Mouse (Mus musculus): Measurements from ENCODE around the gene Zgpat.

Gene Zgpat

DNA sequence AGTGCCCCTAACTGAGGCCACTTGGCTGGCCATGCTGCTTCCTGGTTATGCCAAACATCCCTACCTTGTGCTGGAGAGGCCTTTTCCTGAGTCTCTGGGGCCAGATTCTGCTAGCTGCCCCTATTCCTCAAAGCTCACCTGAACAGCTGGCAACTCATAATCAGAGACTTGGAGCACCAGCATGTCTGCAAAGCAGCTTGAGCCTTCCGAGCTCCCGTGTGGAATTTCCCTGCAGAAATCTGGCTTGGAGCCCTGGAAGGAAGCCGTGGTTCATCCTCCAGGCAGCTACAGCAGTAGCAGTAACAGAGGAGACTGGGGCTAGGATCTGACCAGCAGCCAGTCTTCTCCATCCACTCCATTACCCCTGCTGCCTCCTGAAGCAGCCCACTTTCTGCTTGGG, 21.2 kb downstream of the Zgpat start:
- peak; percentile 90 for DNase-seq

- no peak for DNase-seq
These were observed 22.0 kb downstream of the Zgpat start for GRCm38 (mm10) chr2:181386663-181387210.

- peak; percentile 81 for DNase-seq
These were observed 25.6 kb downstream of the Zgpat start for GRCm38 (mm10) chr2:181390136-181390870.

DNA sequence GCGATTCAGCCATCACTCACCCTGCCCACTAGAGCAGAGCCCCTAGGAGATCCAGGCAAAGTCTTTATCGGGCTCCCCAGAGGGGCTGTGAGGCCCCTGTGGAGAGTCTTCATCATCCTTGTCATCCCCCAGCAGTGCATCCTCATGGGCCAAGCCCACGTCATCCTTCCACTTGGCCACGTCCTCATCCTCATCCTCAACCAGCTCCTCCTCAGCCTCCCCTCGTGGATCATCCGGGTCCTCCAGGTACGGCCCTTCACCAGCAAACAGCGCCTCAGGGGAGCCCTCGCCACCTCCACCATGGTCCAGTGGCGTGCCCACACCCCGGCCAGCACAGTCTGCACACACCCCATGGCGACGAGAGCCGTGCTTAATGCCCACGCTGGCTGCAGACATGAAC, 26.3 kb downstream of the Zgpat start:
- no peak for DNase-seq

GRCm38 (mm10) chr2:181391541-181391940, 26.8 kb downstream of the Zgpat start:
- DNase-seq = no peak

GRCm38 (mm10) chr2:181392600-181393213, 28.0 kb downstream of the Zgpat start:
- DNase-seq = peak; percentile 93

DNA sequence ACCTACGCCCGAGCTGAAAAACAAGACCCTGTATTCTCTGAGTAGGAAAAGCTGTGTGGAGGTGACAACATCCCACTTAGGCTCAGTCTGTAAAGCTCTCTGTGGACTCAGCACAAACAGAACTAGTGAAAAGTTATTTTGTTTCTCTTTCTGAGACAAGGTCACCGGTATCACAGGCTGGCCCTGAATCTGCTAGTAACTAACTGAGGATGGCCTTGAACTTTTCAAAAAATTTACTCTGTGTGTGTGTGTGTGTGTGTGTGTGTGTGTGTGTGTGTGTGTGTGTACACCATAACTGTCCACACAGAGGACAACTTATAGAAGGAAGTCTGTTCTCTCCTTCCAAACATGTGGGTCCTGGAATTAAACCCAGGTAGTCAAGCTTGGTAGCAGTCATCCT, 29.4 kb downstream of the Zgpat start:
- no peak for DNase-seq

- no peak for DNase-seq
These were observed 32.6 kb downstream of the Zgpat start for GRCm38 (mm10) chr2:181397207-181397761.

DNA sequence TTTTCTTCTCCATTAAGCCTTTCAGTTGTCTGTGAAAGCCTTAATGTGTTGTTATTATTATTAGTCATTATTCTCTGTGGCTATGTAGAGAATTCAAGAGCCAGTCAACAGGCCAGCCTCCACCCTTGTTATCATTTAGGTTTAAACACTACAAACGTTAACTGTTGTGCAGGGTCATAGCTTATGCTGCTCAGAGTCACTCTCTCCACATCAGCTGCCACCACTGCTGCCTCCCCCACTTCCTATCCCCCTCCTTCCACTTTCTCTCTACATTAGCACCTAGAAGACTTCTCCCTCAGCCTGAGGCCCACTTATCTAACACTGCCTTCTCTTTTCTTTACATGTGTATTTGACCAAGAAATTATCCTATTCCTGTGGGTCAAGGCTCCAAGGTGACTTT, 36.8 kb downstream of the Zgpat start:
- no peak for DNase-seq

GRCm38 (mm10) chr2:181403722-181404121, 39.0 kb downstream of the Zgpat start:
- no peak for DNase-seq

DNA sequence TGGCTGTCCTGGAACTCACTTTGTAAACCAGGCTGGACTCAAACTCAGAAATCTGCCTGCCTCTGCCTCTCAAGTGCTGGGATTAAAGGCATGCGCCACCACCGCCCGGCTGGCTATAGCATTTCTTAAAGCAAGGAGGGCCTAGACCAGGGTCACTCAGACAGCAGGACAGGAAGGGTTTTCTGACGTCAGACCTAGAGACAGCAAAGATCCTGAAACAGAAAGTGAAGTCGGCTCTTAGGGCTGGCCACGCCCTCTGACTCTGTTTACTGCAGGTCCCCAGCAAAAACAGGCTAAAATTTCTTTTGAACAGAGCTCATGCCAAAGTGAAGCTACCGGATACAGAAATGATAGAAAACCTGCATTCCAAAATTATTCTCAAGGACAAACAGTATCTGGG, 44.9 kb downstream of the Zgpat start:
- DNase-seq = no peak

DNA sequence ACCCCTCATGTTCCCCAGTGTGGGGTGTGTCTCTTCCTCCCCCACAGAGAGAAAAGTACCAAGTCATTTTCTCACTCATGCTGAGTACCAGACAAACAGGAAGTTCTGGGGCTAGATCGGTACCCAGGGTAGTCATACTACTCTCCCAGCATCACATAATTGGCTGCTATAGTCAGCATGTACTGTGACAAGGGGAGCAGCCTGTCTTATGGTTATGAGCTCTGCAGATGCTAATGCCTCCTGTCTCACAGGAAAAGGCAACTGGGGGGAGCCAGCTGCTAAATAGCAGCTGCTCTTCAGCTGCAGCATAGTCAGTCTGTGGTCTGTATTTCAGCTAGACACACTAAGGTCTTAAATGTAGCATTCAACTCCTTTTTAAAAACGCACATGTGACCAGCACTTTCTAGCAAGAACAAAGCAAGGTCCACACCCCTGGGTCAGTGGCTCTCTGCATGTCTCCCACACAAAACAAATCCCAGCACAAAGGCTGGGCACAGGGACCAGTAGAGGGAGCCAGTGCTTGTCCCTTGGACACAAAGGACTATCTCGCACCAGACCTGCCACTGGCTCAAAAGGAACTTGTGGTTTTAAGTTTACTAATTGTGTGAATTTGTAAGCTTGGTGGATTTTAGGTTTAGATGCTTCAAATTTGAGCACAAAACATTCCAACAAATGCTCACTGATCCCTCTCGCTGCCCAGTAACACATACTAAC, 46.2 kb downstream of the Zgpat start:
- DNase-seq = peak; percentile 77

GRCm38 (mm10) chr2:181413141-181413540, 48.4 kb downstream of the Zgpat start:
- no peak for DNase-seq

DNA sequence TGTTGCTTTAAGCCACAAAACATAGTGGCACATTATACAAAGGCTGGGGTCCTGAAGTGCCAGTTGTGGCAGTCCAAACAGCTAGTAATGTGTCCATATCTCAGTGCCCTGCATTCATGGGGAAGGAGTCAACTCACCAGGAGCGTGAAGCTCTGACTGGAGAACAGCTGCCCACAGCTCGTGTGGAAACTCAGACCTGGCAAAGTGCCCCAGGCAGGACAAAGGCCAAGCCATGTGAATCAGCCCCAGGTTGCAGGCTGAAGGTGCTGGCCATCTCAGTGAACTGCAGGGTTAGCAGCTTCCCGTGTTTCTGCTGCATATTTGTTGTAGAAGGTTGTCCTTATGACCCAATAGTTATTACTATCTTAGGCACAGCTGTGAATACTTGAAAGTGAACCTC, 51.2 kb downstream of the Zgpat start:
- DNase-seq = peak; percentile 79

DNA sequence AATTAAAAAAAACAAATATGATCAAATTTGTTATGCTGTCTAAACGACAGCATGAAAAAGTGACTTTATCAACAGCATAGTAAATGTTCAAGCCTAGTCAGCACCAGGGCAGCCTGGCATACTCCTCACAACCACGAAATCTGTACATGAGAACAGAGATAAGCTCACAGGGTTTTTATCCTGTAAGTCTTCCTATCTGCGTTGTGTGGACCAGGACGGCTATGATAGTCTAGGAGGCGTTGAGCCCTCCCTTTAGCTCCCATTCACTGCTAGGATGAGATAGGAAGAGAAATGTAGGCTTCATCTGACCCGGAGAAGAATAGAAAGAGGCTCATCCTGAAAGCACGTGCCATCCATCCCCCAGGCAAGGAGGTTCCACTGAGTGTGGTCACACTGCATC, 54.6 kb downstream of the Zgpat start:
- no peak for DNase-seq

DNA sequence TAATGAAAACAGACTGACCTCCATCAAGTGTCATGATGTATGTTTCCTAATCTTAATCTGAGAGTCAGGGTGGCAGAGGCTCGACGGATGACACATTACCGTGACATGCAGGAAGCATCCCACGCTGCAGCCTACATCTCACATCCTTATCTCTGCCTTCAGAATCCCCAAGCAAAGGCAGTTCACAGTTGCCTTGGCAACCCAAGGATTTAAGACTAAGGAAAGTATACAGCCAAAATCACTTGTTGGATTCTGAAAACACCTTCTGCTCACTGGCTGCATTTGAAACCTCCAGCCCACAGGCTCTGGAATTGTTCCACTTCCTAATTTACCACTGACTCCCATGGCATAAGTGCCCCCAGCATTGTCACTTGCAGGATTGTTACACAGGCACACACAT, 55.7 kb downstream of the Zgpat start:
- no peak for DNase-seq

DNA sequence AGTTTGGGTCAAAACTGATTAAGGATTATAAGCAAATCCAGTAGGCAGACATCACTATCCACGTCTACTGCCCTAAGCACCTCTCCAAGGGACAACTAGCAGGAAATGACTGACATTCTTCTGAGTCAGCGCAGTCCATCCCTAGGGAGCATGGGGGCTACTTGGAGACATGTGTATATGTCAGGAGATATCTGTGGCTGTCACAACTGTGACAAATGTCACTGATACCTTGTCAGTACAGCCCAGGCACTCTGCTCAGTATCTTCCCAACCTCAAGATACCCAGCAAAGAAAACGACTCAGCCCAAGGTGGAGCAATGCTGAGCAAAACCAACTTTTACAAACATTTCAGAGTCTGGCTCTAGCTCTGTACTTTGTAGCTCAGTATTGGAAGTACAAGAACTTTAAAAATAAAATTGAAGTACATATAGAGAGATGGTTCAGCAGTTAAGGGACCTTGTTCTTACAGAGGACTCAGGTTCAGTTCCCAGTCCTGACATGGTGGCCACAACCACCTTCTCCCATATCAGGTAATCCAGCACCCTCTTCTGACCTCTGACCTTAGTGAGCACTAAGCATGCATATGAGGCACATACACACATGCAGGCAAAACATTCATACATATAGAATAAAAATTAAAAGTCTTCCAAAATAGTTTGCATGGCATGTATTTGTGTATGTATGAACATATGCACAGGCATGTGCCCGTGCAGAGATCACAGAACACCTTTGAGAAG, 56.3 kb downstream of the Zgpat start:
- no peak for DNase-seq

DNA sequence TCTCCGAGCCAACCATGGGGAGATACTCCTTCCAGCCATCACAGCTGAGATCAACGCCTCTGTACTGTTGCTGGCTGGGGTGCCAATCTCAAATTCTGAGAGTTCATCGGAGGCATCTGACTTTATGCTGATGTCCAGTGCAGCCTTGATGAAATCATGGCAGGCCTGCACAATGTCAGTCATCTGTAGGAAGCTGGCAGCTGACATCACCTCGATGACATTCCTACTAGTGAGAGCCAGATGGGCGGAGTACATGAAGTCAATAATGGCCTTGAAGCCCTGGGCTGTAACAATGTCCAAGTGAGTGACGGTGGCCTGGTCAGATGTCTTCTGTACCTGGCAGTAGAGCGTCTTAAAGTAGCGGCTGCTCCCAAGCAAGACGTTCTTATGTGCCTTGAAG, 59.1 kb downstream of the Zgpat start:
- DNase-seq = no peak

Data from cerebellum, adult 9-10 months (tissue).